Mouse (Mus musculus) liver, embryonic 15.5 days (tissue): ENCODE measurements around the gene B3gnt8. TPM values are rescaled to one million over a fixed set of nuclear protein-coding genes. Genes with fewer than 3 reads are reported as not detected.
A peak's percentile ranks its signal among the peaks of the same experiment; 100 is the strongest.

ENCODE experiments used
- ATAC-seq: fragments of 200-750 bp; cut with Nextera tagmentation; 2 replicates; pipeline ENCODE4 v1.8.0; 2017; ENCODE audit warnings: moderate number of reproducible peaks, mild to moderate bottlenecking, moderate library complexity; ENCODE audit not compliant: insufficient read depth
- H3K27ac ChIP-seq: fragments of 300-500 bp; sonication (generic); replicated peaks from 2 replicates; pipeline ENCODE4 v1.5.1; 2015; ENCODE audit warnings: mild to moderate bottlenecking, inconsistent platforms
- H3K27me3 ChIP-seq: fragments of 300-500 bp; sonication (generic); 2 replicates; pipeline ENCODE4 v1.6.1; 2015; ENCODE audit warnings: mild to moderate bottlenecking, inconsistent platforms
- H3K36me3 ChIP-seq: fragments of 300-500 bp; sonication (generic); replicated peaks from 2 replicates; pipeline ENCODE4 v1.6.1; 2015; ENCODE audit warnings: moderate library complexity, mild to moderate bottlenecking, inconsistent platforms
- H3K4me1 ChIP-seq: fragments of 300-500 bp; sonication (generic); replicated peaks from 2 replicates; pipeline ENCODE4 v1.6.1; 2015; ENCODE audit warnings: inconsistent platforms
- H3K4me2 ChIP-seq: fragments of 300-500 bp; sonication (generic); 2 replicates; pipeline ENCODE4 v1.6.1; 2015; ENCODE audit warnings: moderate library complexity, mild to moderate bottlenecking, inconsistent platforms
- H3K4me3 ChIP-seq: fragments of 300-500 bp; sonication (generic); replicated peaks from 2 replicates; pipeline ENCODE4 v1.5.1; 2015; ENCODE audit warnings: mild to moderate bottlenecking, inconsistent platforms
- H3K9ac ChIP-seq: fragments of 300-500 bp; sonication (generic); 2 replicates; pipeline ENCODE4 v1.6.1; 2015; ENCODE audit warnings: moderate library complexity, mild to moderate bottlenecking, inconsistent platforms
- H3K9me3 ChIP-seq: fragments of 300-500 bp; sonication (generic); replicated peaks from 2 replicates; pipeline ENCODE4 v1.6.1; 2016; ENCODE audit warnings: inconsistent platforms
- WGBS: fragments of 180-500 bp; shearing (Covaris S2); methylation state at CpG from one replicate; pipeline ENCODE4 v1.1.7; 2015; ENCODE audit warnings: mixed read lengths; ENCODE audit not compliant: insufficient replicate concordance; 5-methylcytosine and 5-hydroxymethylcytosine counted together
- polyA plus RNA-seq: library from polyadenylated mRNA; unstranded; fragments of >200 nt; fragmentation: Nextera tagmentation; extraction: Ambion mirVana; gene quantifications from 2 replicates; pipeline ENCODE4 v1.2.1, GENCODE M21; 2015

B3gnt8 gene
- polyA plus RNA-seq, 1 experiment from 2014 or later, result 2.7 TPM

GRCm38 (mm10) chr7:25658657-25659472 is 32.4 kb downstream of the B3gnt8 start, which contains the start of the genes Bckdha and Exosc5:
TSS of gene Bckdha (minus strand) at chr7:25658981.
TSS of gene Exosc5 (plus strand) at chr7:25659164.
- ATAC-seq, result peak; percentile 94
- peak within 1 kb of the TSS; percentile 77 for H3K4me3 ChIP-seq
- H3K36me3 ChIP-seq, result peaks cover 6% of the 10 kb centered on the region; the same call in 1 of the 2 replicates
- H3K27me3 ChIP-seq, result no peaks in the 10 kb centered on the region
- H3K9me3 ChIP-seq, result no peaks in the 10 kb centered on the region
- WGBS, result under 1% methylated on average over 50 of the region's 50 CpGs
- peak within 1 kb of the TSS; percentile 59 for H3K9ac ChIP-seq
- peak within 1 kb of the TSS; percentile 76 for H3K27ac ChIP-seq
- peak within 1 kb of the TSS; percentile 90 for H3K4me2 ChIP-seq
- peaks cover 53% of the 10 kb centered on the region for H3K4me1 ChIP-seq

GRCm38 (mm10) chr7:25666381-25666780 is 39.9 kb downstream of the B3gnt8 start:
- Histone ChIP-seq H3K27me3 (no peaks in the 10 kb centered on the region), H3K4me1 (0 out of 2 replicates have a peak, but pooled peaks cover 4% of the 10 kb centered on the region), H3K27ac (no peak overlapping the region), H3K4me3 (no peak overlapping the region), H3K36me3 (peaks cover 49% of the 10 kb centered on the region), H3K9ac (no peak overlapping the region), H3K4me2 (no peak overlapping the region), H3K9me3 (no peaks in the 10 kb centered on the region)
- WGBS, result 71% methylated on average over 8 of the region's 8 CpGs
- no peak for ATAC-seq

GRCm38 (mm10) chr7:25669158-25669557 is 42.7 kb downstream of the B3gnt8 start:
- no peak for ATAC-seq
- Histone ChIP-seq H3K4me2 (no peak overlapping the region), H3K4me1 (0 out of 2 replicates have a peak, but pooled peaks cover 1% of the 10 kb centered on the region), H3K27me3 (peaks cover 16% of the 10 kb centered on the region), H3K36me3 (peaks cover 42% of the 10 kb centered on the region), H3K4me3 (no peak overlapping the region), H3K27ac (no peak overlapping the region), H3K9ac (no peak overlapping the region), H3K9me3 (no peaks in the 10 kb centered on the region)
- WGBS, result 82% methylated on average over 10 of the region's 10 CpGs

- H3K9me3 ChIP-seq, result no peaks in the 10 kb centered on the region
- H3K4me2 ChIP-seq, result no peak overlapping the region
- peaks cover 37% of the 10 kb centered on the region for H3K36me3 ChIP-seq
- H3K27me3 ChIP-seq, result peaks cover 20% of the 10 kb centered on the region
- ATAC-seq, result no peak
- H3K27ac ChIP-seq, result no peak overlapping the region
- no peak overlapping the region for H3K9ac ChIP-seq
- peaks cover 6% of the 10 kb centered on the region for H3K4me1 ChIP-seq
- 79% methylated on average over 9 of the region's 9 CpGs for WGBS
- H3K4me3 ChIP-seq, result no peak overlapping the region
Observed at GRCm38 (mm10) chr7:25669631-25670030, 43.2 kb downstream of the B3gnt8 start.

- Histone ChIP-seq H3K4me2 (no peak overlapping the region), H3K36me3 (peaks cover 32% of the 10 kb centered on the region), H3K27ac (no peak overlapping the region), H3K9ac (no peak overlapping the region), H3K4me3 (no peak overlapping the region), H3K9me3 (no peaks in the 10 kb centered on the region), H3K4me1 (peaks cover 11% of the 10 kb centered on the region), H3K27me3 (peaks cover 25% of the 10 kb centered on the region)
- ATAC-seq, result no peak
- WGBS, result 61% methylated on average over 4 of the region's 4 CpGs
Observed at GRCm38 (mm10) chr7:25670096-25670495, 43.6 kb downstream of the B3gnt8 start.

- ATAC-seq, result no peak
- H3K4me1 ChIP-seq, result peaks cover 14% of the 10 kb centered on the region
- H3K36me3 ChIP-seq, result peaks cover 18% of the 10 kb centered on the region
- no peak overlapping the region for H3K9ac ChIP-seq
- H3K27ac ChIP-seq, result no peak overlapping the region
- no peak overlapping the region for H3K4me3 ChIP-seq
- H3K9me3 ChIP-seq, result no peaks in the 10 kb centered on the region
- peaks cover 41% of the 10 kb centered on the region for H3K27me3 ChIP-seq
- 65% methylated on average over 2 of the region's 2 CpGs for WGBS
- H3K4me2 ChIP-seq, result no peak overlapping the region
Observed at GRCm38 (mm10) chr7:25671686-25672085, 45.2 kb downstream of the B3gnt8 start.

- no peak overlapping the region for H3K27ac ChIP-seq
- no peak overlapping the region for H3K4me3 ChIP-seq
- ATAC-seq, result no peak
- H3K36me3 ChIP-seq, result peaks cover 14% of the 10 kb centered on the region
- no peaks in the 10 kb centered on the region for H3K9me3 ChIP-seq
- no peak overlapping the region for H3K4me2 ChIP-seq
- peaks cover 14% of the 10 kb centered on the region for H3K4me1 ChIP-seq
- peaks cover 41% of the 10 kb centered on the region for H3K27me3 ChIP-seq
- WGBS, result 44% methylated on average over 4 of the region's 4 CpGs
- H3K9ac ChIP-seq, result no peak overlapping the region
Observed at GRCm38 (mm10) chr7:25672442-25672841, 46.0 kb downstream of the B3gnt8 start.

- 15% methylated on average over 9 of the region's 9 CpGs for WGBS
- H3K27ac ChIP-seq, result no peak overlapping the region
- no peak for ATAC-seq
- peaks cover 21% of the 10 kb centered on the region for H3K4me1 ChIP-seq
- H3K27me3 ChIP-seq, result peaks cover 41% of the 10 kb centered on the region
- H3K4me3 ChIP-seq, result peak overlapping the region; percentile 39
- H3K9me3 ChIP-seq, result no peaks in the 10 kb centered on the region
- no peak overlapping the region for H3K9ac ChIP-seq
- H3K4me2 ChIP-seq, result peak overlapping the region; percentile 66
- no peaks in the 10 kb centered on the region for H3K36me3 ChIP-seq
Observed at GRCm38 (mm10) chr7:25674297-25674696, 47.8 kb downstream of the B3gnt8 start.

GRCm38 (mm10) chr7:25674719-25675300 is 48.4 kb downstream of the B3gnt8 start, which contains the start of gene Tmem91:
TSS of gene Tmem91 (minus strand) at chr7:25675166.
- Histone ChIP-seq H3K4me2 (peak within 1 kb of the TSS; percentile 66), H3K27me3 (peaks cover 41% of the 10 kb centered on the region), H3K9me3 (no peaks in the 10 kb centered on the region), H3K27ac (no peak within 1 kb of the TSS), H3K9ac (no peak within 1 kb of the TSS), H3K4me1 (peaks cover 26% of the 10 kb centered on the region), H3K4me3 (peak within 1 kb of the TSS; percentile 39), H3K36me3 (no peaks in the 10 kb centered on the region)
- WGBS, result 1% methylated on average over 29 of the region's 29 CpGs
- no peak for ATAC-seq

GRCm38 (mm10) chr7:25675405-25675804 is 49.0 kb downstream of the B3gnt8 start:
- Histone ChIP-seq H3K4me1 (peaks cover 32% of the 10 kb centered on the region), H3K9me3 (no peaks in the 10 kb centered on the region), H3K4me3 (no peak overlapping the region), H3K27me3 (peaks cover 41% of the 10 kb centered on the region), H3K9ac (no peak overlapping the region), H3K4me2 (peak overlapping the region; percentile 66), H3K36me3 (no peaks in the 10 kb centered on the region), H3K27ac (no peak overlapping the region)
- 51% methylated on average over 6 of the region's 6 CpGs for WGBS
- no peak for ATAC-seq

- H3K27me3 ChIP-seq, result peaks cover 41% of the 10 kb centered on the region
Observed at GRCm38 (mm10) chr7:25676085-25676781, 49.8 kb downstream of the B3gnt8 start.

More at GRCm38 (mm10) chr7:25676085-25676781, 49.8 kb downstream of the B3gnt8 start:
- 75% methylated on average over 15 of the region's 15 CpGs for WGBS
- Histone ChIP-seq H3K27ac (no peak overlapping the region), H3K4me3 (no peak overlapping the region), H3K36me3 (no peaks in the 10 kb centered on the region), H3K9me3 (no peaks in the 10 kb centered on the region), H3K9ac (no peak overlapping the region), H3K4me2 (no peak overlapping the region), H3K4me1 (peaks cover 37% of the 10 kb centered on the region)
- ATAC-seq, result no peak
